Mouse (Mus musculus) right cerebral cortex, postnatal 25 days (tissue): ENCODE measurements at regions not wholly inside any gene's neighbourhood (a gene's known extent, or its start where the extent isn't known, plus 50 kb on each side); places are given as distances from the start of the nearest gene placed in this dataset.

Experiments
- DNase-seq: peaks from one replicate; pipeline ENCODE4 v3.0.0; 2022

DNA sequence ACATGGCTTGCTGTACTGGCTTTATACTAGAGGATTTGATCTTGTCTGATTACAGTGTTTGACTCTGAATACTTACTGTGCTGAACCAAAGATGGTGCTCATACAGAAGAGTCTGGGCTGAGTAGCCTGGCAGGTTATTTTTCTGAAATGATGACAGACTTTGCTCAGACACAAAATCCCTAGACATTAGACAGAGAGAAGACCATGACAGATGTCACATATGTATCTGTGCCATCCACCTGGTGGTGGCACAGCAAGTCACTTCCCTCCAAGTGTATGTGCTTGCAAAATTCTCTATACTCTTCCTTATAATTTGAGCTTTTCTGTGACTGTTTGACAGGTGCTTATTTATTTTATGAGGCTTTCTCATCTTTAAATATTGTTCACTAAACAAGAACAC is 80.7 kb downstream of the Gm7361 start:
- no peak for DNase-seq

DNA sequence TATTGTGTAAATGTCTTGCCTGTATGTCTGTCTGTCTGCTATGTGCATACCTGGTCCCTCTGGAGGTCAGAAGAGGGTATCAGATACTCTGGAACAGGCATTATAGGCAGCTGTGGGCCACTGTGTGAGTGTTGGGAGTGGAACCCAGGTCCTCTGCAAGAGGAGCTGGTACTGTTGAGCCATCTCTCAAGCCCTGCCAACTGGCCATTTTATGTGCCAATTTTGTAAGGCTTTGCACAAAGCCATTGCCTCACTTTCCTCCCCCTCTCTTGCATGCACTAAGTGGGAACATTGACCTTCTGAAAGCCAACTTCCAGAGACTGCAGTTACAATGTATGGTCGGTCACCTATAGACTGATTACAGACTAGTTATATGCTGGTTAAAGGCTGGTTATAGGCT is 81.8 kb downstream of the Gm7361 start:
- DNase-seq, result no peak

DNA sequence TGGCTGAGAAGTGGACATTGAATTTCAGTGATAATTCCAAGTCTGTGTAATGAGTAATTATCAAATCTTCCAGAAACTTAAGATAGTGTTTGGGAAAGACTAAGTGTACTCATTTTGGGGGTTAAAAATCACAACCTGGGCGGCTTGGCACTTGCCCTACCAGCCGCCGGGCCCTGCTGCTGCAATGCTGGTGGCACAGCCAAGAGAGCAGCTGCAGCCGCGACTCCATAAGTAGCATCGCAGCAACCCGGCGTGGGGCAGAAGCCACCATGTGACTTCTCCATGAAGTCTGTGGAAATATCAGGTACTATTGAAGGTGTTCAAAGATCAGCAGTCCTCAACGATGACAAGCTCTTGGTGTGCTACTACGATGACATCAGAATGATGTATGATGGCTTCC is 97.7 kb downstream of the Gm7361 start:
- DNase-seq, result no peak

DNA sequence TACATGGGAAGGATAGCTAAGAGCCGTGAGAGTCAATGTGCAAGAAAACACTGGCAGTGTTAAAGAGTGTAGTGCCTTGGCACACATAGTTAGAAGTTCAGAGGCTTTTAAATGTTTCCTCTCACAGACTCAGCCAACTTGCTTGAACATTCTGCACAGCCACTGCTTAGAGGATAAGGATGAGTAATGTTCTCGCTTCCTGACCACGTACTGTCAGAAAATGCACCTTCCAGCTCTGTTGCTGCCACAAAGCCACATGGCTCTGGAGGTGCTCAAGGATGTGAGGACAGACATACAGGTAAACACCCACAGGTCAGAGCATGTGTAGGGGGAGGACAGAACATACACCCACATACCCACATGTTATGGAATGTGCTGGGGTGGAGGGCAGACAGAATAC is 101.6 kb downstream of the Gm7361 start:
- DNase-seq, result peak; percentile 7

DNA sequence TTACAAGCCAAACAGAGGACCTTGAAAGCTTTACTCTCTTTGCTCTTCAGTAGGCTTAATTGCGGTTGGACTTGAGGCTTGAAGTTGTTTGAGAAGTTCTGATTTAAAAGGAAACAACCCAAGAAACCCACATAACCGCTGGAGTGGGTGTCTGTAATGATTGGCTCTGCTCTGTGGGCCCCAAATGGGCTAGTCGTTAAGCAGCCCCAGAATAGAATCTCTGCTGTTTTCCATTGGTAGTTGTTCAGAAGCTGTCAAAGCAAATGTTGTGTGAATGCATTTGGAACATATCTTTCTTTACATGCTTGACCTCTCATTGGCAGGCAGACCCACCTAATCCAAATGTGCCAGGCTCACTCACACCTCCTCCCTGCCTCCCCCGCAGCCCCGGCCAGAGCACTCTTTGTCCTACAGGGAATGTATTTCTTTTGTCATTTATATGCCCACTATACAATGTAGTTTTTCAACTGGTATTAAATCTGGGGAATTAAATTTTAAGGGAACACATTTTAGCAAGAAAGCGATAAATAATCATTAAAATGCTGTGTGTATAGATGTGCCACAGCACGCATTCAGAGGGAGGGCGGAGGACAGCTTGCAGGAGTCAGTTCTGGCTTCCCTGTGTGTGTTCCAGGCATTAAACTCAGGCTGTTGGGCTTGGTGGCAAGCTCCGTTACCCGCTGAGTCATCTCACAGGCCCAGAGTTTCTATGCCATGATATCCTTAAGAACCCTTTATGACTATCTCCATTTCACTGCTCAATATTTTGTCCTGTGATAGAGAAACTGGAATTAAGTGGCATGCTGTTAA is 116.9 kb downstream of the Gm7361 start:
- DNase-seq, result no peak

DNA sequence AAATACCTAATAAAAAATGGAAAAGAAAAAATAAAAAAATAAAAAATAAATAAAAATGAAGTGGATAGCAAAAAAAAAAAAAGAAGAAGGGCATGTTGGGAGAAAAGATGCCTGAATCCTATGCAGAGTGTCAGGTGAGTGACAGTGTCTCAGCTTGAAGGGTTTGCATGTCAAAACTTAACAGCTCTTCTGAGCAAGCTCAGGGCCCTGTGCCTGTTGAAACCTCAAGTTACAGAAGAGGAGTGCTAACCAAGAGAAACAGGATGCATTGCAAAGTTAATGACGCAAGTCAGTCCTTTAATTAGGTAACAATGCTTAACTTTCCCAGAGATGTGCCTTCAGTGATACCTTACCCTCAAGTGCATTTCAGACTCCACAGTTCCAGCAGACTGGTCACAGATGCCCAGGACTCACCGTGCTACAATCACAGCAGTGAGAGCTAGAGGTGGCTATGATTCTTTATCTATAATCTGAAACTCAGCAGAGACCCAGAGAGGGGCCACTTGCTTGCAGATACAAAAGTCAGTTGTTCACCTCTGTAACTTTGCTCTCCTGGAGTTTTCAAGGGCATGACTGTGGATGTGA is 149.7 kb downstream of the Gm7361 start:
- no peak for DNase-seq

DNA sequence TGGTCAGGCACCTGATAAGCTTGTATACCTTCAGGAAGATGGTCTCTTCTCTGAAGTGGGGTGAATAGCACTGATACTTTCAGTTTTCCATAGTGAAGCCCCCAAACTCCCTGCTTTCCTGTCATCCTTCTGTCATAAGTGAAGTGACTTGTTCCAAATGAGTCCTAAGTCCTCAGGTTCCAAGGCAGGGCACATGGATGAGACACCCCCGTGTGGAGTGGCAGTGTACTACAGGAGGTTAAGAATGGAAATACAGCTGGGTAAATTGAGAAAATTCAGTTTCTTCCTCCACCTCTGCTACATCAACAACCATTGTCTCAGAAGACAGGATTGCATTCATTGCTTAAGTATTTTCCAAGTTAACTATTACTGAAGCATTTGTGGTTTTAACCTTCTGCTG is 155.7 kb downstream of the Gm7361 start:
- DNase-seq, result no peak

DNA sequence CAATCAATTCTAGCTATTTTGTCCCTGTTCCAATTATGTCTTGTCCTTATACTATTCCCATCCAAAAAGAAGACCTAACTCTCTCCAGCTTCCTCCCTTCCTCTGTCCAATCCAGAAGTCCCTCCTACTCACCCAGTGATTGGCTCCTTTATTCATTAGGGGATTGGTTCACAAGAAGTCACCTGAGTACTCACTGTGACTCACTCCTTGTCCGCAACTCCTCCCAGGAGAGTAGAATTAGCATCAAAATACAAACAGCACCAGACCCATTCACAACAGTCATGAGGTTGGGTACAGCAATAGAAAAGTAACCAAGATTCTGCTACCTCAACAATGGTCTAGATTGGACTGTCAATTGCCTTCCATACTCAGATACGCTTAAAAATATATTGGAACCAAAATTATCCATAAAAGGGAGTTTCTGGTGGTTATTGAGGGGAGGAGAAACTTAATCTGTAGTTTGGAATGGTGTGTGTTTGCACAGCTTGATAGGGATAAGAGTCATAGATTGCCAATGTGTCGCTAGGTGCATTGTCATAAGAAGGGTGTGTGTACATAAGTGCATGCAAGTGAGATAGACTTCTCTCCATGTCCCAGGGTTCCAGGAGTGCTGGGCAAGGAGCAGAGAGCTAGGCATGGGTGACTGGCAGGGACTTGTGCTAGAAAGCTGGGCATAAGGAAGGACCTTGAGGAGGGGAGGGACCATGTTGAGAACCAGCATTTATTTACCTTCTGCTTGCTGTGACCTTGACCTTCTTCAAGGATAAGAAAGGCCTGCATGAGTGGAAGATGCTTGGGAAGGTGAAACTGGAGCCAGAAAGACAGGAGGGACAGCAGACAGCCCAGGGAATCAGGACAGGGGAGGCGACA is 187.1 kb downstream of the Gm7361 start:
- no peak for DNase-seq

DNA sequence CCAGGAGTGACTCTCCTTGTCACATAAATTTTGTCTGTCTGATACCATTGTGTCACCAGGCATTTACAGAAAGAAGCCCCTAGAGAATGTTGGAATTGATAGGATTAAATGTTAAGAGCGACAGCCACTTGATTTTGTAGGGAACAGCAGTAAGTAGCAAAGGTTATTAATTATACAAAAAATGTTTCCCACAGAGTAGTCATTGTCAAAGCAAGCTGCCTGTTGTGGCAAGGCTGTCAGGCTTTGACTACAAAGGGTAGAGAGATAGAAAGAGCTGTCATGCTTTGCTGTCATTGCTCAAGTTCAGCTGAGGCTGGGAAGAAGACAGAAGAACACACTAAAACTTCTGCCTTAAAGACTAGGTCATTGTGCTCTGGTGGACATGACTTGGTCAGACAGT is 193.8 kb downstream of the Gm7361 start:
- DNase-seq, result no peak

DNA sequence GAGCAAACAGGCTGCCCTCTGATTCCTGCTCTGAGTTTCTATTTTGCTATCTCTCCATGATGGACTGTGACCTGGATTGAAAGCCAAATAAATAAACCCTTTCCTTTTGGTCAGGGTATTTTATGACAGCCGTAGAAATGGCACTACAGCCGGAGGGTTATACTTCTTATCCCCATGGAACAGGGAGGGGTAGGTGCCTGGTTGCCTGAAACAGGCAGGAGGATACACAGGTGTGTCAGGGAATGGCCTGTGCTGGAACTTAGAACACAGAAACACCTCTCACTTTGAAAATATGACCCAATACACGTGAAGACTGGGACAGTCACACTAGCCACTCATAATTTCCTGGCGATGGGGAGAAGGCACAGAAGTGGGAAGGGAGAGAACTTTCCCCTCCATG is 200.1 kb downstream of the Gm7361 start:
- DNase-seq, result no peak

DNA sequence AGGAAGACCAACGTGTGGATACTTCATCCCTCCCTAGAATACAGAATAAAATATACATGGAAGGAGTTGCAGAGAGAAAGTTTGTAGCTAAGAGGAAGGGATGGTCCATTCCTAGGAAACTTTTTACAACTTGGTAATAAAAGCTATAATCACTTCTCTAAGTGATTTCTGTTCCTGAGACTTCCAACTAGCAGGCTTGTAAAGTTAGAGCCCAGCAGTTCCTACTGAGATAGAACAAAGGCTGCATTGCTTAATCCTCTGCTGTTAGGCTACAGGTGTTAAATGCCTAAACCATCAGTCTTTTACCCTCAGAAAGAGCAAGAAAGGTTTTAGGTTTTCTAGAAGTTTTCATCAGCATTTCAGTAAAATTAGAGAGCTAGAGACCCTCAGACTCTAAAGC is 209.2 kb downstream of the Gm7361 start:
- no peak for DNase-seq

DNA sequence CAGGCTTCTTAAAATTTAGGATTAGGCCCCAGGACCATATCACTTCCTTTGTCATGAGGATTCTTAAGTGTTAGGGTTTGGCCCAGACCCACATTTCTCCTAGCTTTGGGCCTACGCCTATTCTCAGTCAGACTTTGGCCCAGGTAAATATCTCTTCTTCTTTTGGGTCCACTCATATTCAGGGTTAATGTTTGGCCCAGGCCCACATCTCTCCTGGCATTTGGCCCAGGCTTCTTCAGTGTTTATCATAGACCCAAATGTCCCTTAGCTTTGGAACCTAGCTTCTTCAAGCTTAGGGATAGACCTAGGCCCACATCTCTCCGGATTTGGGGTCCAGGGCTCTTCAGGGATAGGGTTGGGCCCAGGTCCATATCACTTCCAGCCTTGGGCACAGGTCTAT is 228.2 kb downstream of the Gm7361 start:
- DNase-seq, result no peak

DNA sequence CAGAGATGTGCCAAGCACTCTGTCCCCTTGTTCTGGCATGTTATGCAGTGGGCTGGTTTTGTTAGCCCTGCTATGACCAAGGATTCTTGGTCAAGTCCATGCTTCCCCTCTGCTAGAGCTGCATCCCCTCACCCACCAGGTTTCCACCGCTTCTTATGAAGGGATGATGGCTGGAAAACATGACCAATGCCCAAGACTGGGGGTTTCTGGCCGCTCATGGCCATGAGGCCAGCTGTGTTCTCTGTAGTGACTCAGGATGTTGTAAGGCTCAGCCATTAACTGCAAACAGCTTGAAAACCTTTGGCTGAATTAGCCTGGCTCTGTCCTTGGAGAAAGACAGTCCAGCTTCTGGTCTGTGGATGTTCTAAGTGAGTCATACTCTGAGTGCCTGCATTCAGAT is 236.5 kb downstream of the Gm7361 start:
- no peak for DNase-seq

DNA sequence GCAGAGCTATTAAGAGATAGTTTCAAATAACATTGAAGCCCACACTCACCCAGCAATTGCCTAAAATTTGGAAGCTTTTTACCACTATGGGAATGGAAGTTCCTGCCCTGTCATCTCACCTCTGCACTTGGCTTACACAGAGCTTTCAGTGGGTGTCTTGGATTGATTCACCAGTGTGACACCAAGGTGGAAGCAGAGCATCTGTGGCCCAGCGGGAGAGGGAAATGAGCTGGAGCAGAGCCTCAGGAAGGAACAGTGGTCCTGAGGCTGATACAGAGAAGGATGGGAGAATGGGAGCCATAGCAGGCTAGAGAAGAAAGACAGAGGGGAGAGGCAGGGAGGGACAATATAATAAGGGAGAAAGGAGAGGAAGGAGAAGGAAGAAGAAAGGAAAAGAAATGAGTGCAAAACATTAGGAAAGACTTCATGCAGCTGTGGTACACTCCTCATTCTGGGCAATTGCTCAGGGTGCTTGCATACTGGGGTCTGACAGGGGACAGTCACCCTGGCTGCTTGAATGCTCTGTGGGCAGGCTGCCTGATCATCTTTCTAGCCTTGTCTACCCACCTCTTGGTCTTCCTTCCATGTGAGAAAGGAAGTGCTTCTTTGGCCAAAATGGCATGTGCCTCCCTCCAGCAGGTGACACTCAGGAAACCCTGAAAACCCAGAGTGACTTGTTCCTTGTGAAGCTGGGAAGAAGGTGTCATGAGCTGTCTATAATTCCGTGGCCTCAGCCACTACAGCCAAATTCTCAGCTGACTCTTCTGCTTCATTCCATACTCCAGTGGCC is 240.3 kb downstream of the Gm7361 start:
- DNase-seq, result no peak

DNA sequence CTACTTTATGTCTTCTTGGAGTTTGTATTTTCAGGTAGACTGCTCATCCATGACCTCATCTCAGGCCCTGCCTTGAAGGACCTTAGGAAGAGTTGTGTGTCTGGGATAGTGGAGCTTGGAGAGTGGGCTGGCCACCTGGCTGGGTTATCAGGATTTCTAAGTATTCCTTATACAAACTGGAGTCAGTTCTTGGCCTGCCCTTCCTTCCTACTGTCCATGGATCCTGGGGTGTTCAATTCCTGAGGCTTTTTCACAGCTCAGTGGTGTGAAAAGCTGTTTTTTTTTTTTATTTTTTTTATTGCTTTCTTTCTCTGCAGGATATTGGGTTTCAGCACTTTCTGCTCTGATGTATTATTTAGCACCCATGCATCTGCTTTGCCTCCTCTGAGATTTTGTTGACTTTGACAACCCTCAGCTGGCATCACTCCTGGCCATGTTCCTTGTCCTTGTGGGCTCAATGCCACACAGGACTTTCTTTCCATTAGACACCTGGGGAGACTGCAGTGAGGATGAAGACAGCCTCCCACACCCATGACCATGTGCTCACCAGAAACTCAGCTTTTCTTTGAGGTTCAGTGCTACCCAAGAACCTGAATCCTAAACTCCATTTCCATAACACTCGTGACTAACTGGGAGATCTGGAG is 252.2 kb downstream of the Gm7361 start:
- no peak for DNase-seq

DNA sequence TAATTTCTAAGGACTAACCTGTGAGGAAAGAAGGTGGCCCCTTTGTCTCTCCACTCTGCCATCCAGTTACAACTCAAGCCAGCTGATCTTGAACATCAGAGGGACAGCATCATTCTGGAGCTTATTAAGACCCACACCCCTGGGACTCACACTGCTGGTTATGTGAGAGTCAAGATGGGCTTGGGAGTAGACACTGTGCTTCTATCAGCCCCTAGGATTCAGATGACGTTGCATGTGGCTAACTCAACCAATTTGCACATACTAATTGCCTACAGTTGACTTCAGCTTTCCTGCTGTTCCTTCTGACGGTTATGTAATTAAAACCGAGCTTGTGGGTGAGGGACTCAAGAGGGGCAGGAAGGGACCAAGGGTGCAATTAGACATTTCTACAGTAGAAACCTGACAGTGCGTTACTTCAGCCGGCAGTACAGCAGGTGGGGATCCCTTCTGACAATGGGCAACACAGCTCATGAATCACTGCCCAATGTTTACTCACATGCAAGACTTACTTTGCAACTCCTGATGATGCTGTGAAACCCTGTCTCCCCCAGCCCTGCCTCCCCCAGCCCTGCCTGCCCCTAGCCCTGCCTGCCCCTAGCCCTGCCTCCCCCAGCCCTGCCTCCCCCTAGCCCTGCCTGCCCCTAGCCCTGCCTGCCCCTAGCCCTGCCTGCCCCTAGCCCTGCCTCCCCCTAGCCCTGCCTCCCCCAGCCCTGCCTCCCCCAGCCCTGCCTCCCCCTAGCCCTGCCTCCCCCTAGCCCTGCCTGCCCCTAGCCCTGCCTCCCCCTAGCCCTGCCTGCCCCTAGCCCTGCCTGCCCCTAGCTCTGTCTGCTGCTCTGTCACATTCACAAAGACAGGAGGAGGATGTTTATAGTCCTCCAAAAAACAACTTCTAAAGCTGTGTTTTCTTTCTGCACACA is 255.8 kb downstream of the Gm7361 start:
- DNase-seq, result no peak

DNA sequence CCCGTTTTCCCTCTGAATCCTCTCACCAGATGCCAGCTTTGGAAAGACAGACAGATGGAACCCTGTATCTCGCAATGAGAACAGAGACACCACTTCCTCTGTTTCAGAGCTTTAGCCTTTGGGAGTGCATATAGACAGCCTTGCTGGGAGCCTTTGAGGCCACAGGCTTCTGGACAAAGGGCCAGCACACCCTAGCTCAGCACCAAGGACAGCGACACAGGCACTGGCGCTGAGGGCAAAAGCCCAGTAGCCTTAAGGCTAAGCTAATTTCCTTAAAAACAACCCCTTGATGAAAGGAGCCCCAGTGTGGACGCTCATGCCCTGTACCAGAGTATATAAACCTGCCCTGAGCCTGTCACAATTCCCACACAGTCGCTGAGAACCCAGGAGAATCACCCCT is 278.1 kb downstream of the Gm7361 start:
- DNase-seq, result no peak

DNA sequence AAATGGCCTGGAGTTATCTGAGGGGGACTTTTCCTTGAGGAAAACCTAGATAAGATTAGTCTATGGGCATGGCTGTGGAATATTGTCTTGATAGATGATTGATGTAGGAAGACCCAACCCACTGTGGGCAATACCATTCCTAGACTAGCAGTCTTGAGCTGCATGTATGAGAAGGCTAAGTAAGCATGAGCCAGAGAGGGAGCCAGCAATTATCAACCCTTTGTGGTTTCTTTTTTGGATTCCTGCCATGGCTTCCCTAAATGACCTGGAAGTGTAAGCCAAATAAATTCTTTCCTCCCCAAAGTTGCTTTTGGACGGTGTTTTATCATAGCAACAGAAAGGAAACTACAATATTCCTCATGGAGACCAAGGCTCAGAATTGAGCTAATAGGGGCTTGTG is 253.7 kb upstream of the Dpp6 start:
- no peak for DNase-seq

DNA sequence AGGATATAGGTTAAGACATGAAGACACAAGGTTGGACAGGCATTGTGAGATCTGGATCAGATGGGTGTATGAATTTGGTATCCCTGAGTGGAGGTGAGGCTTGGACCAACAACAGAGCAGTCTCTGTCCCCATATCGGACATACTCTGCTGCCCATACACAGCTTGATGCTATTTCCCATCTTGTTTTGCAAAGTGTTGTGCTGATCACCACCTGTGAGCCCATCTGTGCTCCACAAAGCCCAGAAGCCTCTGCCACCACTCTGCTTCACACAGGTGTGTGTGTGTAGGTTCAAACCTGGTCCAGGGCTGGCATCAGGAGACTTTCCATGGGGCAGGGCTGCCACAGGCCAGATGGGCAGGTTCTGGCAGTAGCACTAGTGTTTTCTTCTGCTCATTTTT is 252.9 kb upstream of the Dpp6 start:
- DNase-seq, result no peak

DNA sequence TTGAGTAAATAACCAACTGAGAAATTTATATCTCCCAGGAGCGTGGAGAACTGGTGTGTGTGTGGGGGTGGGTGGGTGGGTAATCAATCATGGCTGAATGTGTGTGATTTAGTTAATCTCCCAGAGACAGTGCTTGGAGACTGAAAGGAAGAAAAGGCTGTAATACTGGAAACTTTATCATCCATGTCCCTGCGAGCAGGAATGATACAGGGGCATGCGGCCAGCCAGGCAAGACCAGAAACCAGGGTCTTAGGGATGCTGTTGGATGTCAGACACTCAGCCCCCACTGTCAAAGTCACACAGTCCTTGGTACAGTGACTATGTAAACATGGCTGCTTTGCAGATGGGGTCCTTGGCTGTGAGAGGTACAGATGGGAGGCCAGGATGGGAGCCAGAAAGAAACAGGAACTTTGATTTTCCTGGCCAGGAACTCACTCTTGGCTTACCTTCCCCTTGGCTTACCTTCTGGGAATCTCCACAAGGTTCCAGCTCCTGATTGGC is 244.3 kb upstream of the Dpp6 start:
- DNase-seq, result no peak

DNA sequence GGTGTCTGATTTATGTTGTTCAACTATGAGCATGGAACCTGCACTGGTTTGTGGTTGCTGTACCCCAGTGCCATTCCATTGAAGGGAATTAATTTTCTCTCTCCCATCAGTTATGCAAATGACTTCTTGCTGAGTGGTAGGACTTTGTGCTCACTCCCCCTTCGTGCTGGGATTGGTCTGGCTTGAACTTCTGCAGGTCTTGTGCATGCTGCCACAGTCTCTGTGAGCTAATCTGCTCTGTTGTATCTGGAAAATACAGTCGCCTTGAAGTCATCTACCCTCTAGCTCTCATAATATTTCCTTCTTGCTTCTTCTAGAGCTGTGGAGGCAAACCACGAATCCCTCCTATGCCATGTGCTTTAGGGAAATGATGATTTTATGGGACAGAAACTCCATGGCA is 243.6 kb upstream of the Dpp6 start:
- no peak for DNase-seq
